Mouse (Mus musculus) heart, embryonic 12.5 days (tissue): Measurements from ENCODE around the gene Pdpn. TPM values are rescaled to one million over a fixed set of nuclear protein-coding genes. Genes with fewer than 3 reads are reported as not detected.

Source experiments
- polyA plus RNA-seq: library from polyadenylated mRNA; unstranded; fragments of >200 nt; fragmentation: Nextera tagmentation; extraction: Ambion mirVana; gene quantifications from 2 replicates; pipeline ENCODE4 v1.2.1, GENCODE M21; 2016

Gene Pdpn
- polyA plus RNA-seq, 1 experiment from 2014 or later = 28.4 TPM

Other genes with a start within 250 kb of the Pdpn start
- gene Prdm2, start 86.6 kb downstream of the Pdpn start, polyA plus RNA-seq = 10.4 and 11.6 TPM in 2 replicates
- 0.08 TPM in 1 of 2 replicates, not detected in the other for gene Lrrc38, start 50.2 kb upstream of the Pdpn start, polyA plus RNA-seq
- not detected in 2 replicates for gene Pramel1, start 94.9 kb upstream of the Pdpn start, polyA plus RNA-seq
- gene Pramef8, start 112.9 kb upstream of the Pdpn start, polyA plus RNA-seq = 13.6 and 13.8 TPM in 2 replicates
- not detected in 2 replicates for gene Oog4, start 150.8 kb upstream of the Pdpn start, polyA plus RNA-seq
- not detected in 2 replicates for gene Gm13043, start 211.8 kb upstream of the Pdpn start, polyA plus RNA-seq
- not detected in 2 replicates for gene Gm13040, start 236.4 kb upstream of the Pdpn start, polyA plus RNA-seq